Mouse (Mus musculus) adipocyte (in vitro differentiated cells): Measurements from ENCODE around the gene Hspb7.

Experiments
- DNase-seq: peaks from one replicate; pipeline ENCODE4 v3.0.0-alpha.2; 2016; ENCODE audit warnings: low spot score

Hspb7 gene

DNA sequence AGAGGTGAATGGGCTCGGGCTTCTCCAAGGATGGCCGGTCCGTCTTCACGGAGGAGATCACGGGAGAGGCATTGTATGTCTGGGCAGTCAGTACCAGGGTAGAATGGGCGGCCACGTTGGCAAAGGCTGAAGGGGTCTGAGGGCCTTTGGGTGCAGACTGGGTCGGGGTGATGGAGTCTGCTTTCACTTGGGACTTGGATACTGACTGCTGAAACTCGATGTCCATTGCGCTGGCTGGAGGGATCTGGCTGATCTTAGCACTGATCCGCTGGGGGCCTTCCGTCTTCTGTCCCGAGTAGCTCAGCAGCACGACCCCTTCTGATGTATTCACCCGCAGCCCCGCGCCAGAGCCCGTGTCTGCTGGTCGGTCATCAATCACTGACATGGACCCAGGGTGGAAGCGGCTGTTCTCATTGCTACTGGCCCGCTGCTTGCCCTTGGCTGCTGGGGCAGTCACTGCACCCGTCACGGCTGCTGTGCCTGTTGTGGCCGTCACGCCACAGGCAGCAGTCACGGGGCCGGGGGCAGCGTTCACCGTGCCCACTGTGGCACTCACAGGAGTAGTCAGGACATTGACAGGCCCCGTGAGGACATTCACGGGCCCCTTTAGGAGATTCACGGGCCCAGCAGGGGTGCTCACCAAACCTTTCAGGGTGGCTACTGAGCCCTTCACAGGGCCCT is 52.2 kb downstream of the Hspb7 start:
- DNase-seq, result no peak

- DNase-seq, result no peak
Observed at GRCm38 (mm10) chr4:141474431-141474830, 53.9 kb downstream of the Hspb7 start.
